Mouse (Mus musculus): ENCODE results near the gene Olfr643.
"Not testable (repeated sequence)": the region's sequence is repeated elsewhere in the genome, so short reads cannot be mapped to it uniquely, and the experiment has no call there.

Olfr643 gene

DNA sequence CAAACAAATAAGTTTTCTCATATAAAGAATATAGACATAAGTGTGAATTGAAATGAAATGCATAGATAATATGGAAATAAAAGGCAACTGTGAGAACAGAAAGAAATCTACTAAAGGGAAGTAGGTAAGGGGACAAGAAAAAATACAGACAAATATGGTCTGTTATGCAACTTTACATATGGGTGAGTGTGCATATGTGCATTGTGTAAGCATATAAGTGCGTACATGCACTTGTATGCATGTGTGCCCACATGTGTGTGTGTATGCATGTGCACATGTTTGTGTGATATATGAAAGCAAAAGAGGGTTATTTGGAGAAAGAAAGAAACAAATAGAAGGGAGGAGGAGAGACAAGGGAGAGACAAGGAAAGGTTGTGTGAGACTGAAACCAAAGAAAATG is 118.3 kb downstream of the Olfr643 start:
- no peak for DNase-seq (ENCODE audit: low spot score)

DNA sequence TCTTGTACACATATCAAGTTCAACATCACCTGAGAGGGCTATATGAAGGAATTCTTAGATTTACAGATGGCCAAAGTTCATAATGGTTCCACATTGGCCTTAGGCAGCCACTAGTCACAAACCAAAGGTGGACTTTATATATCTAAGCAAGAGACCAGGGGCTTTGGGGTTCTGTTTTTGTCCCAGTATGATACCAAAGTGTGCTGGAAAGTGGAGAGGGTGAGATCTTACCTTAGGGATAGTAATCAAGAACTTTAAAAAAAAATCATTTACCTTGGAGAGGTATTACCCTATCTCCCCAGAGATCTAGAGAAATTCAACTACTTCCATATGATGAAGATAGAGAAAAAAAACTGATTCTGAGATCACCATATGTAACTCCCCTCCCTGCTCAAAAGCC is 120.0 kb downstream of the Olfr643 start, which contains the start of gene Olfr639:
Olfr639 (minus strand) TSS at position 101 of the 400 bp plus-strand sequence.
- DNase-seq (ENCODE audit: low spot score): no peak

DNA sequence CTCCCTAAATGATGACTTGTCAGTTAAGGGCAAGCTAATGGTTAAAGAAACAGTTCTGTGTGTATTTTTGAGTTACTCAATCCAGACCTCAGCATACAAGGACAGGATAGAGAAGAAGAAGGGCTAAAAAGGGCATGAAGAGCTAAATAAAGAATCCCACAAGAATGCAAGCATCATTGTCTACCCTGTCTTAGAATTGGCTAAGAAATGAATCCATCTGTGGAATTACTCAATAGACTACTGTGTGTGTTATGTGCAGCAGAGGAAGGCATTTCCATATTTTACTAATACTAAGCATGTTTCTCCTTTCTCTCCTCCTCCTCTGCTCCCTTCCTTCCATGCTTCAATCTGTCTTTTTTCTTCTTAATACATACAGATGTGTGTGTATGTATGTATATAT is 138.1 kb downstream of the Olfr643 start:
- DNase-seq (ENCODE audit: low spot score): no peak

GRCm38 (mm10) chr7:103998446-103998845 is 138.8 kb downstream of the Olfr643 start, which contains the start of gene Olfr638:
Gene Olfr638, plus strand, starts transcription at chr7:103998746.
- DNase-seq (ENCODE audit: low spot score): no peak

DNA sequence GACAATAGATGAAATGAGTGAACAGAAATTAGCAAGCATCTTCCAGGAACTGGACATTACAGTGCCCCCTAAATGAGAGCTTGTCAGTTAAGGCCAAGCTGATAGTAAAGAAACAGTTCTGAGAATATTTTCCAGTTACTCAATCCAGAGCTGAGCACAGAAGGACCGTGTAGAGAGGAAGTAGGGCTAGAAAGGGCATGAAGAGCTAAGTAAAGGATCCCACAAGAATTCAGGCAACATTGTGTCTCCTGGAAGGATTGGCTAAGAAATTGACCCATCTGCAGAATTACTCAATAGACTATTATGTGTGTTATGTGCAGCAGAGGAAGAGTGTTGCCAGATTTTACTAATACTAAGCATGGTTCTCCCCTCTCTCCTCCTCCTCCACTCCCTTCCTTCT is 165.4 kb downstream of the Olfr643 start:
- no peak for DNase-seq (ENCODE audit: low spot score)

GRCm38 (mm10) chr7:103970852-103971251 is 166.4 kb downstream of the Olfr643 start, which contains the start of gene Olfr635:
Gene Olfr635, plus strand, starts transcription at chr7:103971152.
- DNase-seq (ENCODE audit: low spot score): no peak

DNA sequence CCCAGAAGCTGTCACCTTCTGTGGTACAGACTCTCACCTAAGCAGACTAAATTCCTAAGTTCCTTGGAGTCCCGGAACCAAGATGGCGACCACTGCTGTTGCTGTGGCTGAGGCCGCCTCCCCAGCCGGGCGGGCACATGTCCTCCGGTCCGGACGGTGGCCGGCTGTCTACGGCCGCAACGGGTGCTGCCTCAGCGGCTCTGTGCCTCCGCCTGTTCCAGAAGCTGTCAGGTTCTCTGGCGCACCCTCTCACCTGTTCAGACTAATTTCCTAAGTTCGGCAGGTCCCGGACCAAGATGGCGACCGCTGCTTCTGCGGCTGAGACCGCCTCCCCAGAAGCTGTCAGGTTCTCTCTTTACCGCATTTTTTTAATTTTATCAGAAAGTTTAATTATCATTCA is 170.3 kb downstream of the Olfr643 start:
- not testable (repeated sequence) for DNase-seq (ENCODE audit: low spot score)

Measured in urinary bladder, postnatal 25 days (tissue).